Mouse (Mus musculus) cerebellum, postnatal 36 days (tissue): ENCODE results near the gene Mpp1.
A peak's percentile ranks its signal among the peaks of the same experiment; 100 is the strongest.

Experiments used
- DNase-seq, 2 experiments: peaks; one replicate each; pipeline ENCODE4 v3.0.0; 2021 to 2022; ENCODE audit warnings: mixed read lengths in 2 of 2

Mpp1 gene

GRCm38 (mm10) chrX:75083982-75084773 is 46.6 kb downstream of the Mpp1 start:
- DNase-seq, result peak; percentile 20 to 29

- DNase-seq, result no peak
Measured at GRCm38 (mm10) chrX:75082351-75082750, 48.5 kb downstream of the Mpp1 start.
